Comparison of ENCODE assay signal across 12 mouse cellular contexts in the genomic region with DNA sequence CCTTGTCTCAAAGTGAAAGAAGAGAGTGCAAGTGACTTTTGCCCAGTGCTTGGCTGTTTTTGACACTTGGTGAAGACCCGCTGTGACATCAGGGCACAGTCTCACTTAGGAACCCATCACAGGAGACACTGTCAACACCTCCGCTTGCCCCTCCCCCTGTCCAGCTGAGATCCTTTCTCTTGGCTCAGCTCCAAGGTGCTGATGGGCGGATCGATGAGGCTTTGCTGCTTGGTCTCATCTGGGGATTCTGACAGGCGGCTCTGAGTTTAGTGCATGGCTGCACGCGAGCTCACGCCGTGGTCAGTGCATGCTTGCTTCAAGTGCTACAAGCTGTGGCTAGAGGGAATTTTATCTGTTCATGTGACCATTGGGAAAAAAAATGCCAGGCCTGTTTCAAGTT.
DNase-seq lines count a peak whose midpoint lies in the region; ATAC-seq and TF ChIP-seq lines count a peak whose summit lies in the region.
"Had no signal": no experiment of that assay in that cellular context is flagged by ENCODE, and none has a peak within 500 bp of the region (broad histone marks: within the 10 kb centered on the region; RNA-seq: fewer than 3 reads in every experiment).

No protein-coding gene starts in this region.

- H3K36me3 ChIP-seq in hindbrain, embryonic 10.5 days: no peaks in the 10 kb centered on the region
- no peaks in the 10 kb centered on the region for H3K36me3 ChIP-seq in hindbrain, embryonic 14.5 days (replicated peaks; ENCODE audit: control insufficient read depth, insufficient read depth)
- no peaks in the 10 kb centered on the region for H3K36me3 ChIP-seq in CH12.LX (replicated peaks in 1 of 2; ENCODE audit: control insufficient read depth in 1 of 2, insufficient read depth in 1 of 2, low read length in 1 of 2)
- H3K36me3 ChIP-seq in lung, postnatal 0 days (ENCODE audit: insufficient read depth, low read length): no peaks in the 10 kb centered on the region
- H3K36me3 ChIP-seq: hindbrain, embryonic 15.5 days; neural tube, embryonic 13.5 days; stomach, embryonic 15.5 days had no signal

- no peak overlapping the region for H3K27ac ChIP-seq in hindbrain, embryonic 10.5 days
- H3K27ac ChIP-seq in hindbrain, embryonic 14.5 days: no peak overlapping the region
- H3K27ac ChIP-seq in CH12.LX (ENCODE audit: insufficient read depth, low read depth): no peak overlapping the region
- no peak overlapping the region for H3K27ac ChIP-seq in lung, postnatal 0 days (ENCODE audit: low read length)
- H3K27ac ChIP-seq: hindbrain, embryonic 15.5 days; neural tube, embryonic 13.5 days; stomach, embryonic 15.5 days had no signal

- peak; percentile 43 for DNase-seq in hindbrain, embryonic 10.5 days (ENCODE audit: low spot score)
- DNase-seq in hindbrain, embryonic 14.5 days (ENCODE audit: low spot score): no peak
- no peak for DNase-seq in CH12.LX (ENCODE audit: extremely low read depth)
- peak; percentile 25 for DNase-seq in embryo, embryonic 10 days (ENCODE audit: low spot score)
- peak; percentile 10 for DNase-seq in lung, postnatal 0 days (ENCODE audit: low spot score)
- no peak for DNase-seq in testis, postnatal 10 days (ENCODE audit: low spot score)
- no peak for DNase-seq in layer of hippocampus, postnatal 14 days (ENCODE audit: low spot score in 2 of 2)
- DNase-seq: right cerebral cortex, postnatal 4 days had no signal

- no peak for ATAC-seq in hindbrain, embryonic 14.5 days (ENCODE audit: low FRiP score)
- ATAC-seq in lung, postnatal 0 days: no peak

- TF ChIP-seq RAD21 in CH12.LX (IDR thresholded peaks at IDR 0.05; ENCODE audit: low read depth, low read length): no peak

- H3K4me1 ChIP-seq in hindbrain, embryonic 10.5 days (replicated peaks): peaks cover 6% of the 10 kb centered on the region; the same call in 1 of the 2 replicates
- H3K4me1 ChIP-seq in hindbrain, embryonic 14.5 days (replicated peaks; ENCODE audit: control insufficient read depth, insufficient read depth, low read length): 0 out of 2 replicates have a peak, but pooled peaks cover 8% of the 10 kb centered on the region
- peaks cover 3 to 5% of the 10 kb centered on the region in 2 experiments; a peak in 3 of 4 replicates for H3K4me1 ChIP-seq in CH12.LX (ENCODE audit: control insufficient read depth in 1 of 2, insufficient read depth in 2 of 2)
- H3K4me1 ChIP-seq in lung, postnatal 0 days (ENCODE audit: insufficient read depth, low read depth, low read length): no peaks in the 10 kb centered on the region
- H3K4me1 ChIP-seq: megakaryocyte, embryonic 14.5 days had no signal

- in situ Hi-C loops in CH12.LX (cut with MboI; ENCODE audit: low pct_ligation_motif_present, low pct_unique_long_range_greater_than_20kb, low sequenced_read_pairs): no loop called here

- H3K9ac ChIP-seq in hindbrain, embryonic 14.5 days: no peak overlapping the region
- no peak overlapping the region for H3K9ac ChIP-seq in CH12.LX (ENCODE audit: insufficient read depth, low read depth)
- no peak overlapping the region for H3K9ac ChIP-seq in lung, postnatal 0 days (replicated peaks; ENCODE audit: low read depth)
- H3K9ac ChIP-seq: hindbrain, embryonic 15.5 days; neural tube, embryonic 13.5 days; stomach, embryonic 15.5 days had no signal

- no peaks in the 10 kb centered on the region for H3K79me2 ChIP-seq in CH12.LX (replicated peaks; ENCODE audit: control insufficient read depth, extremely low read depth, insufficient read depth, poor library complexity, severe bottlenecking)

- WGBS in hindbrain, embryonic 10.5 days: 39% methylated on average over 9 of the region's 9 CpGs
- WGBS in hindbrain, embryonic 14.5 days: 24% methylated on average over 9 of the region's 9 CpGs
- WGBS in lung, postnatal 0 days: 24% methylated on average over 9 of the region's 9 CpGs

- H3K4me3 ChIP-seq in hindbrain, embryonic 10.5 days: no peak overlapping the region
- H3K4me3 ChIP-seq in hindbrain, embryonic 14.5 days (replicated peaks; ENCODE audit: low read length): no peak overlapping the region
- no peak overlapping the region for H3K4me3 ChIP-seq in CH12.LX (replicated peaks in 1 of 3; ENCODE audit: low read depth in 2 of 3, low read length in 2 of 3, poor library complexity in 1 of 3)
- H3K4me3 ChIP-seq in lung, postnatal 0 days (ENCODE audit: low read depth, low read length): no peak overlapping the region
- H3K4me3 ChIP-seq: hindbrain, embryonic 15.5 days; megakaryocyte, embryonic 14.5 days; neural tube, embryonic 13.5 days; stomach, embryonic 15.5 days had no signal

- TF ChIP-seq EP300 in CH12.LX (IDR thresholded peaks at IDR 0.05; ENCODE audit: low read length): no peak
- no peak for TF ChIP-seq EP300 in lung, postnatal 0 days (IDR thresholded peaks at IDR 0.05)

- dilution Hi-C loops in CH12.LX (cut with MboI; ENCODE audit: extremely low pct_ligation_motif_present, extremely low pct_unique_long_range_greater_than_20kb, low sequenced_read_pairs): no loop called here

- H3K9me3 ChIP-seq in hindbrain, embryonic 10.5 days: no peaks in the 10 kb centered on the region
- H3K9me3 ChIP-seq in hindbrain, embryonic 14.5 days (ENCODE audit: control insufficient read depth, low read length): no peaks in the 10 kb centered on the region
- no peaks in the 10 kb centered on the region for H3K9me3 ChIP-seq in CH12.LX (replicated peaks; ENCODE audit: low read length)
- H3K9me3 ChIP-seq in lung, postnatal 0 days (ENCODE audit: low read length): no peaks in the 10 kb centered on the region
- H3K9me3 ChIP-seq: hindbrain, embryonic 15.5 days; megakaryocyte, embryonic 14.5 days; neural tube, embryonic 13.5 days; stomach, embryonic 15.5 days had no signal

- no peak for TF ChIP-seq POLR2A in CH12.LX (IDR thresholded peaks at IDR 0.05; ENCODE audit: low read depth, low read length)

- no peak for TF ChIP-seq CTCF in CH12.LX (conservative IDR thresholded peaks at IDR 0.05 in 1 of 2, IDR thresholded peaks at IDR 0.05 in 1 of 2; ENCODE audit: low read depth in 2 of 2, low read length in 2 of 2)
- no peak for TF ChIP-seq CTCF in lung, postnatal 0 days (IDR thresholded peaks at IDR 0.05)

- H3K27me3 ChIP-seq in hindbrain, embryonic 10.5 days (ENCODE audit: insufficient read depth, poor library complexity, severe bottlenecking): no peaks in the 10 kb centered on the region
- no peaks in the 10 kb centered on the region for H3K27me3 ChIP-seq in hindbrain, embryonic 14.5 days (ENCODE audit: control insufficient read depth, insufficient read depth, low read length)
- peaks cover 80% of the 10 kb centered on the region for H3K27me3 ChIP-seq in CH12.LX (replicated peaks)
- no peaks in the 10 kb centered on the region for H3K27me3 ChIP-seq in lung, postnatal 0 days (replicated peaks; ENCODE audit: insufficient read depth, low read length)
- H3K27me3 ChIP-seq: hindbrain, embryonic 15.5 days; neural tube, embryonic 13.5 days; stomach, embryonic 15.5 days had no signal

- H3K4me2 ChIP-seq in hindbrain, embryonic 14.5 days (replicated peaks): no peak overlapping the region
- H3K4me2 ChIP-seq in CH12.LX (ENCODE audit: insufficient read depth, low read depth, poor library complexity, severe bottlenecking): peak overlapping the region; percentile 52
- H3K4me2 ChIP-seq in lung, postnatal 0 days (replicated peaks; ENCODE audit: low read depth, low read length): no peak overlapping the region
- H3K4me2 ChIP-seq: hindbrain, embryonic 15.5 days; neural tube, embryonic 13.5 days; stomach, embryonic 15.5 days had no signal

TF ChIP-seq in CH12.LX, 34 proteins besides CTCF, POLR2A, EP300 and RAD21:
- TF ChIP-seq BHLHE40 (IDR thresholded peaks at IDR 0.05; ENCODE audit: low read depth, low read length) (no peak), UBTF (IDR thresholded peaks at IDR 0.05; ENCODE audit: low read depth, low read length) (no peak)

Comparison
In these comparisons a context has a peak if more than half of its experiments do, and no peak if none do; other contexts are left out.
1. DNase-seq: peak in hindbrain, embryonic 10.5 days (single experiment), embryo, embryonic 10 days (single experiment) and lung, postnatal 0 days (single experiment); none in hindbrain, embryonic 14.5 days (single experiment), CH12.LX (single experiment), testis, postnatal 10 days (single experiment) and layer of hippocampus, postnatal 14 days (0 of 2).